Mouse (Mus musculus) kidney, postnatal 0 days (tissue): Measurements from ENCODE around the gene Ugt1a5. TPM values are rescaled to one million over a fixed set of nuclear protein-coding genes. Genes with fewer than 3 reads are reported as not detected.
A peak's percentile ranks its signal among the peaks of the same experiment; 100 is the strongest.

Experiments
- ATAC-seq: fragments of 200-750 bp; cut with Nextera tagmentation; replicated peaks from 2 replicates; pipeline ENCODE4 v1.8.0; 2017; ENCODE audit warnings: low read depth, moderate number of reproducible peaks, moderate TSS enrichment, moderate library complexity; ENCODE audit not compliant: low FRiP score
- DNase-seq: peaks from one replicate; pipeline ENCODE4 v3.0.0-alpha.2; 2016; ENCODE audit warnings: low spot score
- H3K27ac ChIP-seq: fragments of 300-500 bp; sonication (generic); 2 replicates; pipeline ENCODE4 v1.5.1; 2014; ENCODE audit warnings: mild to moderate bottlenecking
- H3K27me3 ChIP-seq: fragments of 300-500 bp; sonication (generic); 2 replicates; pipeline ENCODE4 v1.6.1; 2014; ENCODE audit warnings: low read length, mixed read lengths; ENCODE audit not compliant: insufficient read depth
- H3K36me3 ChIP-seq: fragments of 300-500 bp; sonication (generic); 2 replicates; pipeline ENCODE4 v1.6.1; 2014; ENCODE audit warnings: low read length, mixed read lengths; ENCODE audit not compliant: insufficient read depth
- H3K4me1 ChIP-seq: fragments of 300-500 bp; sonication (generic); replicated peaks from 2 replicates; pipeline ENCODE4 v1.6.1; 2014; ENCODE audit warnings: antibody characterized with exemption, low read length, mixed read lengths; ENCODE audit not compliant: insufficient read depth
- H3K4me2 ChIP-seq: fragments of 300-500 bp; sonication (generic); 2 replicates; pipeline ENCODE4 v1.6.1; 2014; ENCODE audit warnings: mild to moderate bottlenecking, low read length, moderate library complexity, mixed read lengths
- H3K4me3 ChIP-seq: fragments of 300-500 bp; sonication (generic); replicated peaks from 2 replicates; pipeline ENCODE4 v1.5.1; 2014; ENCODE audit warnings: low read depth, low read length
- H3K9ac ChIP-seq: fragments of 300-500 bp; sonication (generic); 2 replicates; pipeline ENCODE4 v1.6.1; 2014; ENCODE audit warnings: low read depth, low read length
- H3K9me3 ChIP-seq: fragments of 300-500 bp; sonication (generic); replicated peaks from 2 replicates; pipeline ENCODE4 v1.6.1; 2016; ENCODE audit warnings: low read length, inconsistent platforms, mixed read lengths
- CTCF ChIP-seq: IDR thresholded peaks from 2 replicates; pipeline ENCODE4 v1.5.1; 2016; ENCODE audit warnings: antibody characterized with exemption, low read depth, mild to moderate bottlenecking, moderate library complexity
- WGBS: fragments of 180-500 bp; shearing (Covaris S2); extraction: QIAGEN DNeasy Blood & Tissue Kit; methylation state at CpG from one replicate; pipeline ENCODE4 v1.1.7; 2014; 5-methylcytosine and 5-hydroxymethylcytosine counted together
- polyA plus RNA-seq: library from polyadenylated mRNA; unstranded; fragments of >200 nt; fragmentation: Nextera tagmentation; extraction: Ambion mirVana; gene quantifications from 2 replicates; pipeline ENCODE4 v1.2.1, GENCODE M21; 2015

Gene Ugt1a5
- polyA plus RNA-seq, 1 experiment from 2014 or later: not detected

DNA sequence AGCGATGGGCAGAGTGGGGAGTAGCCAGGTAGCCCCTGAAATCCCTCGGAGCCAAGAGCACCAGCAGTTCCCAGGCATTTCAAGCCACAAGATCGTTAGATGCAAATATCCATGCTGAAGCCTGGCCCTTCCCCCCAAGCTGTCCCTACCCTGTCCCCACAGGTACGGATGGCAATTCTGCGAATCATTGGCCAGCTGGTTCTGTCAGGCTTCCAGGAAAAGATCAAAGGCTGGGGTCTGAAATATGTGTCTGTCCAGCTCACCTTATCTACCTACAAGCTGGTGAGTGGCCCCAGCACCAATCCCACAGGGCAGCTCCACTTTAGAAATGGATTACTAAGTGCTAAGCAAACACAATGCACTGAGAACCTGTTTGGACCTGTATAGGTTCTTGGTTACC lies 71.5 kb downstream of the Ugt1a5 start:
- 72% methylated on average over 5 of the region's 5 CpGs for WGBS
- no peak for DNase-seq

DNA sequence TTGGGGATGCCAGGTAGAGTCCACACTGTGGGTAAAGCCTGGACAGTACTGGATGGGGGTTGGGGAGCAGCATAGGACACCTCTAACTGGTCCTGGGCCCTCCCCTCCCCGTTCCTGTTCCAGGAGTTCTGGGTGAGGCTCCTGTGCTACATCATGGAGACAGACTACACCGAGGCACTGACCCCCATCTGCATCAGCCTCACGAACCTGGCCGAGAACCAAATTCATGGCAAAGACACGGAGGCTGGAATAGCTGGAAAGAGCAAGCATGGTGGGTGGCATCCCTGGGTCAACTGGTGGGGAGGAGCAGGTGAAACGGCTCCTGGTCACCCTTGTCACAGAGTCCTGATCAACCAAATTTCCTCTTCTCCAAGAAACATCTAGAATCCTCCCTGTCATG lies 73.0 kb downstream of the Ugt1a5 start:
- Histone ChIP-seq H3K4me3 (no peak overlapping the region), H3K36me3 (no peaks in the 10 kb centered on the region), H3K9ac (no peak overlapping the region), H3K4me1 (no peaks in the 10 kb centered on the region), H3K9me3 (peaks cover 65% of the 10 kb centered on the region), H3K27ac (no peak overlapping the region), H3K27me3 (no peaks in the 10 kb centered on the region), H3K4me2 (no peak overlapping the region)
- no peak for DNase-seq
- ATAC-seq: no peak
- WGBS: 70% methylated on average over 6 of the region's 6 CpGs
- no peak for TF ChIP-seq CTCF

More for the DNA sequence above, 71.5 kb downstream of the Ugt1a5 start:
- H3K27ac ChIP-seq: no peak overlapping the region
- no peak overlapping the region for H3K9ac ChIP-seq
- no peak overlapping the region for H3K4me3 ChIP-seq
- TF ChIP-seq CTCF: no peak
- peaks cover 73% of the 10 kb centered on the region for H3K9me3 ChIP-seq
- H3K4me1 ChIP-seq: no peaks in the 10 kb centered on the region
- no peaks in the 10 kb centered on the region for H3K36me3 ChIP-seq
- no peaks in the 10 kb centered on the region for H3K27me3 ChIP-seq
- no peak overlapping the region for H3K4me2 ChIP-seq
- ATAC-seq: 0 out of 2 replicates have a peak, but pooled peaks have one; percentile 0

DNA sequence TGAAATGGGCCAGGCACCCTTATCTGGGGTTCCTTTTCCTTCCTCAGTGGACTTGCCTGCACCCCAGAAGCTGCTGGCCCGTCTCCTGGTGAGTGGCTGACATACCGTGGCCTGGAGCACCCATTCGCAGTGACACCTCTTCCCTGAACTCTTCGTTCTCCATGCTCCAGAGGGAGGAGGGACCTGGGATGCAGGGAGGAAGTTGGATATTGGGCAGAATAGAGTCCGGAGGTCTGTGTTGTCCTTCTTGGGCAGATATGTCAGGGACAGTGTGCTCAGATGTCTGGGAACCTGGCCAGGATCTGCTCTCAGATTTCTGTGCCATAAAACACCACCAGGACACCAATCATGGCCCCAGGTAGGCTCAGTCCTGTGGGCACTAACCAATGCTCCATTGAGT lies 74.3 kb downstream of the Ugt1a5 start:
- no peak overlapping the region for H3K4me2 ChIP-seq
- no peaks in the 10 kb centered on the region for H3K36me3 ChIP-seq
- no peak for ATAC-seq
- H3K4me3 ChIP-seq: no peak overlapping the region
- no peak for DNase-seq
- no peak for TF ChIP-seq CTCF
- peaks cover 55% of the 10 kb centered on the region for H3K9me3 ChIP-seq
- no peaks in the 10 kb centered on the region for H3K4me1 ChIP-seq
- H3K9ac ChIP-seq: no peak overlapping the region
- H3K27ac ChIP-seq: no peak overlapping the region
- 69% methylated on average over 5 of the region's 5 CpGs for WGBS
- H3K27me3 ChIP-seq: no peaks in the 10 kb centered on the region

DNA sequence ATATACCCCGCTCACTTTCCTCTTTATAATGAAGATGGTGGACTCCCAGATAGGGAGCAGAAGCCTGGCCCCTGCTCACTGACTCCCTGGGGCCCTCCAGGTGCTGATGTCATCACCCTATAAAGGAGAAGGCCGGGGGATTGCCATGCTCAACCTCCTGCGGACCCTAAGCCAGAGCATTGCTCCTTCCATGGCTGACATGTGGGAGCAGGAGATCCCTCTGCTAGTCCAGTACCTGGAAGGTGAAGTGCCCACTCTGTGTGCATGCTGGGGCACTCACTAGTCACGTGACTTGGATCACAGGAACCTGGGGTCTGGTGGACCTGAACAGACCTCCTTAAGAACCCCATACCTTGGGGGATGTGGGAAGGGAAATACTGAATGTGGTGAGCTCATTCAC lies 74.8 kb downstream of the Ugt1a5 start:
- H3K4me1 ChIP-seq: no peaks in the 10 kb centered on the region
- 71% methylated on average over 4 of the region's 4 CpGs for whole genome bisulfite sequencing
- no peaks in the 10 kb centered on the region for H3K27me3 ChIP-seq
- no peak overlapping the region for H3K4me2 ChIP-seq
- H3K9ac ChIP-seq: no peak overlapping the region
- peaks cover 55% of the 10 kb centered on the region for H3K9me3 ChIP-seq
- no peak overlapping the region for H3K27ac ChIP-seq
- DNase-seq: no peak
- H3K36me3 ChIP-seq: no peaks in the 10 kb centered on the region
- H3K4me3 ChIP-seq: no peak overlapping the region
- no peak for ATAC-seq
- TF ChIP-seq CTCF: no peak

DNA sequence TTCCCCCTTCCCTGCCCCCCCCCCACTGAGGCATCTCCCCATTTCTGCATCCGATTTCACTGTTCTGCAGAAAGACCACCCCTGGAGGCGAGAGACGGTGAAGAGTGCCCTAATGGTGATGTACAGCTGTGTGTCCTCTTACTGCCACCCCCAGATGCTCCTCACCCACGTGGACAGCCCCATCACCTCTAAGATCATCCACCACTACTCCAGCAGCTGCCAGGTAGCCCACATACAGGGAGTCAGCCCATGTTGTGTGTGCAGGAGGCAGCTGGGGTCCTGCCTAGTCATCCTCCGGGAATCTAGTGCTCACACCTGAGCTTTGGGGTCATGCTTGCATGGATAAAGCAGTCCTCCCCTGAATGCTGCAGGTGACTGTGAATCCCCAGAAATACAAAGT lies 78.0 kb downstream of the Ugt1a5 start:
- H3K27me3 ChIP-seq: no peaks in the 10 kb centered on the region
- 64% methylated on average over 5 of the region's 5 CpGs for WGBS
- no peak for DNase-seq
- H3K4me2 ChIP-seq: no peak overlapping the region
- no peak overlapping the region for H3K4me3 ChIP-seq
- no peaks in the 10 kb centered on the region for H3K4me1 ChIP-seq
- no peak overlapping the region for H3K27ac ChIP-seq
- H3K9me3 ChIP-seq: peaks cover 48% of the 10 kb centered on the region
- TF ChIP-seq CTCF: no peak
- no peaks in the 10 kb centered on the region for H3K36me3 ChIP-seq
- ATAC-seq: no peak
- H3K9ac ChIP-seq: no peak overlapping the region

DNA sequence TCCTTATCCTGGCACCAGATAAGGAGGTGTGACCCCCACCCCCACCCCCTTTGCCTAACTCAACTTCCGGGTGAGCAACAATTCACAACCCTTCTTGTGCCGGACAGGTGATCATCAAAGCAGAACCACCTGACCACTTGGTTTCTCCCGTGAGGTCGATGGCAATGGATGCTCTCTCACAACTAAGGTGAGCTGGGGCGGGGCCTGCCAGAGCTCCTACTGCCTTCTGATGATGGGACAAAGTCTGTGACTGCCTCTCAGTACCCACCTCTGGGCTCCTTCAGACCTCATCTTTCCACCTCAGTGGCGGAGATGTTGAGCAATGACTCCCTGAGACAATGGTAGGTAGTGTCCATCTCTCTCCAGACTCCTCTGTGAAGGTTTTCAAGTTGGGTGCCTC lies 80.1 kb downstream of the Ugt1a5 start:
- Histone ChIP-seq H3K4me1 (no peaks in the 10 kb centered on the region), H3K4me2 (no peak overlapping the region), H3K27me3 (no peaks in the 10 kb centered on the region), H3K27ac (no peak overlapping the region), H3K9ac (no peak overlapping the region), H3K9me3 (peaks cover 43% of the 10 kb centered on the region), H3K36me3 (no peaks in the 10 kb centered on the region), H3K4me3 (no peak overlapping the region)
- no peak for DNase-seq
- 80% methylated on average over 6 of the region's 6 CpGs for WGBS
- TF ChIP-seq CTCF: no peak
- no peak for ATAC-seq

DNA sequence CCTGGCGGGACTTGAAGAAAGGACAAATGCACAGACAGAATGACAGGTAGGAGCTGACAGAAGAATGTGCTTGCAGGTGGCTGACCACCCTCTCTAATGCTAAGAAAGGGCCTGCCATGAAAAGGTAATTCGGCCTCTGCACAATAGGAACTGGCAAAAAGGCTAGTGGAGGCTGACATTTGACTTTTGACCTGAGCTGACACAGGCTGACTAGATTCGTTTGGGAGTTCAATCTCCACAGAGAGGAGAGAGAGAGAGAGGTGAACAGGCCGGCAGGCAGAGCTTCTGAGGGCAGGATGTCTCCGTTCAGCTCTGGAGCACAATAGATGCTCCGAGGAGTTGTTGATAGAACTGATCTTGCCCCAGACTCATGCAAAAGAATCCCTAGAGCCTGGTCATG lies 80.6 kb downstream of the Ugt1a5 start:
- no peak for TF ChIP-seq CTCF
- Histone ChIP-seq H3K36me3 (no peaks in the 10 kb centered on the region), H3K4me3 (no peak overlapping the region), H3K4me1 (no peaks in the 10 kb centered on the region), H3K4me2 (no peak overlapping the region), H3K9me3 (peaks cover 43% of the 10 kb centered on the region), H3K27ac (no peak overlapping the region), H3K9ac (no peak overlapping the region), H3K27me3 (no peaks in the 10 kb centered on the region)
- no peak for ATAC-seq
- DNase-seq: no peak
- WGBS: 50% methylated on average over 6 of the region's 6 CpGs
